Mouse (Mus musculus): ENCODE data around the gene Tmem179b. TPM values are rescaled to one million over a fixed set of nuclear protein-coding genes. Genes with fewer than 3 reads are reported as not detected.
A peak's percentile ranks its signal among the peaks of the same experiment; 100 is the strongest.

The Tmem179b gene
- polyA plus RNA-seq, 1 experiment from 2014 or later, result 67.7 TPM

- no peak overlapping the region for H3K27ac ChIP-seq (ENCODE audit: low read depth)
- DNase-seq (no peak), ATAC-seq (ENCODE audit: insufficient read depth) (no peak)
- 90% methylated on average over 4 of the region's 4 CpGs for WGBS
- no peak overlapping the region for H3K9ac ChIP-seq
- H3K36me3 ChIP-seq (ENCODE audit: insufficient read depth), result peaks cover 61% of the 10 kb centered on the region
- H3K4me2 ChIP-seq, result no peak overlapping the region
- H3K9me3 ChIP-seq (ENCODE audit: low read depth, low read length), result no peaks in the 10 kb centered on the region; the same call in 1 of the 2 replicates
- H3K4me1 ChIP-seq (ENCODE audit: insufficient read depth), result no peaks in the 10 kb centered on the region
- no peak for TF ChIP-seq CTCF (IDR thresholded peaks at IDR 0.05; ENCODE audit: low read depth)
- no peaks in the 10 kb centered on the region for H3K27me3 ChIP-seq (ENCODE audit: insufficient read depth, low read length)
- H3K4me3 ChIP-seq (ENCODE audit: low read depth, low read length), result no peak overlapping the region
These were observed 11.0 kb downstream of the Tmem179b start for GRCm38 (mm10) chr19:8763276-8763675.

- Histone ChIP-seq H3K4me1 (ENCODE audit: insufficient read depth) (0 out of 2 replicates have a peak, but pooled peaks cover 3% of the 10 kb centered on the region), H3K27ac (ENCODE audit: low read depth) (no peak overlapping the region), H3K4me3 (ENCODE audit: low read depth, low read length) (no peak overlapping the region), H3K4me2 (no peak overlapping the region), H3K36me3 (ENCODE audit: insufficient read depth) (peaks cover 36% of the 10 kb centered on the region), H3K27me3 (ENCODE audit: insufficient read depth, low read length) (no peaks in the 10 kb centered on the region), H3K9me3 (ENCODE audit: low read depth, low read length) (no peaks in the 10 kb centered on the region; the same call in 1 of the 2 replicates), H3K9ac (no peak overlapping the region)
- TF ChIP-seq CTCF (IDR thresholded peaks at IDR 0.05; ENCODE audit: low read depth), result no peak
- no peak for ATAC-seq (ENCODE audit: insufficient read depth)
- no peak for DNase-seq
- WGBS, result 90% methylated on average over 2 of the region's 2 CpGs
These were observed 13.5 kb downstream of the Tmem179b start for GRCm38 (mm10) chr19:8760757-8761156.

GRCm38 (mm10) chr19:8758899-8759298 lies 15.4 kb downstream of the Tmem179b start:
- 75% methylated on average over 2 of the region's 2 CpGs for WGBS
- Histone ChIP-seq H3K27me3 (ENCODE audit: insufficient read depth, low read length) (no peaks in the 10 kb centered on the region), H3K4me3 (ENCODE audit: low read depth, low read length) (peak overlapping the region; percentile 96), H3K36me3 (ENCODE audit: insufficient read depth) (peaks cover 29% of the 10 kb centered on the region), H3K4me1 (ENCODE audit: insufficient read depth) (0 out of 2 replicates have a peak, but pooled peaks cover 3% of the 10 kb centered on the region), H3K9ac (no peak overlapping the region), H3K27ac (ENCODE audit: low read depth) (no peak overlapping the region), H3K9me3 (ENCODE audit: low read depth, low read length) (no peaks in the 10 kb centered on the region), H3K4me2 (peak overlapping the region; percentile 61)
- DNase-seq (no peak), ATAC-seq (ENCODE audit: insufficient read depth) (no peak)
- TF ChIP-seq CTCF (IDR thresholded peaks at IDR 0.05; ENCODE audit: low read depth), result no peak

GRCm38 (mm10) chr19:8757471-8757998 lies 16.7 kb downstream of the Tmem179b start:
- no peak for TF ChIP-seq CTCF (IDR thresholded peaks at IDR 0.05; ENCODE audit: low read depth)
- H3K9me3 ChIP-seq (ENCODE audit: low read depth, low read length), result no peaks in the 10 kb centered on the region
- peak overlapping the region; percentile 96 for H3K4me3 ChIP-seq (ENCODE audit: low read depth, low read length)
- 0 out of 2 replicates have a peak, but pooled peaks cover 3% of the 10 kb centered on the region for H3K4me1 ChIP-seq (ENCODE audit: insufficient read depth)
- ATAC-seq (ENCODE audit: insufficient read depth) (no peak), DNase-seq (no peak)
- H3K27ac ChIP-seq (ENCODE audit: low read depth), result peak overlapping the region; percentile 92
- H3K4me2 ChIP-seq, result peak overlapping the region; percentile 61
- peak overlapping the region; percentile 96 for H3K9ac ChIP-seq
- H3K27me3 ChIP-seq (ENCODE audit: insufficient read depth, low read length), result no peaks in the 10 kb centered on the region
- peaks cover 25% of the 10 kb centered on the region for H3K36me3 ChIP-seq (ENCODE audit: insufficient read depth)
- WGBS, result 4% methylated on average over 14 of the region's 14 CpGs

GRCm38 (mm10) chr19:8756635-8757387 lies 17.5 kb downstream of the Tmem179b start, which contains the start of gene Nxf1:
Gene Nxf1 (plus strand): TSS chr19:8757073.
- Histone ChIP-seq H3K27ac (ENCODE audit: low read depth) (peak within 1 kb of the TSS; percentile 92), H3K36me3 (ENCODE audit: insufficient read depth) (peaks cover 27% of the 10 kb centered on the region), H3K4me1 (ENCODE audit: insufficient read depth) (0 out of 2 replicates have a peak, but pooled peaks cover 3% of the 10 kb centered on the region), H3K27me3 (ENCODE audit: insufficient read depth, low read length) (no peaks in the 10 kb centered on the region), H3K9me3 (ENCODE audit: low read depth, low read length) (no peaks in the 10 kb centered on the region), H3K4me2 (peak within 1 kb of the TSS; percentile 61), H3K9ac (peak within 1 kb of the TSS; percentile 96), H3K4me3 (ENCODE audit: low read depth, low read length) (peak within 1 kb of the TSS; percentile 96)
- under 1% methylated on average over 75 of the region's 75 CpGs for WGBS
- DNase-seq (peak; percentile 99), ATAC-seq (ENCODE audit: insufficient read depth) (peak; percentile 94)
- 0 out of 2 replicates have a peak, but pooled peaks have one; percentile 7 for TF ChIP-seq CTCF (IDR thresholded peaks at IDR 0.05; ENCODE audit: low read depth)

GRCm38 (mm10) chr19:8755652-8756051 lies 18.6 kb downstream of the Tmem179b start:
- H3K4me3 ChIP-seq (ENCODE audit: low read depth, low read length), result peak overlapping the region; percentile 96; the same call in 1 of the 2 replicates
- WGBS, result 61% methylated on average over 3 of the region's 3 CpGs
- DNase-seq (no peak), ATAC-seq (ENCODE audit: insufficient read depth) (no peak)
- H3K27ac ChIP-seq (ENCODE audit: low read depth), result no peak overlapping the region
- peak overlapping the region; percentile 61 for H3K4me2 ChIP-seq
- TF ChIP-seq CTCF (IDR thresholded peaks at IDR 0.05; ENCODE audit: low read depth), result no peak
- no peaks in the 10 kb centered on the region for H3K27me3 ChIP-seq (ENCODE audit: insufficient read depth, low read length)
- no peaks in the 10 kb centered on the region for H3K9me3 ChIP-seq (ENCODE audit: low read depth, low read length)
- 0 out of 2 replicates have a peak, but pooled peaks cover 3% of the 10 kb centered on the region for H3K4me1 ChIP-seq (ENCODE audit: insufficient read depth)
- H3K36me3 ChIP-seq (ENCODE audit: insufficient read depth), result peaks cover 38% of the 10 kb centered on the region
- H3K9ac ChIP-seq, result no peak overlapping the region

GRCm38 (mm10) chr19:8747368-8747767 lies 26.9 kb downstream of the Tmem179b start:
- peak; percentile 37 for DNase-seq

More at GRCm38 (mm10) chr19:8747368-8747767, 26.9 kb downstream of the Tmem179b start:
- Histone ChIP-seq H3K36me3 (ENCODE audit: insufficient read depth) (peaks cover 97% of the 10 kb centered on the region), H3K27ac (ENCODE audit: low read depth) (no peak overlapping the region), H3K27me3 (ENCODE audit: insufficient read depth, low read length) (no peaks in the 10 kb centered on the region), H3K4me2 (no peak overlapping the region), H3K4me1 (ENCODE audit: insufficient read depth) (peaks cover 4% of the 10 kb centered on the region; the same call in 1 of the 2 replicates), H3K9ac (no peak overlapping the region), H3K4me3 (ENCODE audit: low read depth, low read length) (no peak overlapping the region), H3K9me3 (ENCODE audit: low read depth, low read length) (no peaks in the 10 kb centered on the region)
- WGBS, result 76% methylated on average over 2 of the region's 2 CpGs
- peak; percentile 45 for TF ChIP-seq CTCF (IDR thresholded peaks at IDR 0.05; ENCODE audit: low read depth)
- no peak for ATAC-seq (ENCODE audit: insufficient read depth)
